Mouse (Mus musculus) thymus, adult 18-20 months (tissue): ENCODE measurements around the gene Gm10972.
"Not testable (repeated sequence)": the region's sequence is repeated elsewhere in the genome, so short reads cannot be mapped to it uniquely, and the experiment has no call there.

ENCODE experiments used
- DNase-seq, 2 experiments: peaks; one replicate each; pipeline ENCODE4 v3.0.0; 2022; ENCODE audit warnings: mixed read lengths in 2 of 2

Gene Gm10972

GRCm38 (mm10) chr3:94642495-94643162 lies at the start of gene Gm10972:
Gene Gm10972 (plus strand): TSS chr3:94643112.
- not testable (repeated sequence) for DNase-seq

- no peak for DNase-seq
Observed at GRCm38 (mm10) chr3:94595871-94596287, 47.0 kb upstream of the Gm10972 start.

GRCm38 (mm10) chr3:94597224-94597779 lies 45.6 kb upstream of the Gm10972 start:
- no peak for DNase-seq

GRCm38 (mm10) chr3:94601959-94602358 lies 41.0 kb upstream of the Gm10972 start:
- DNase-seq = peak in 1 of 2 experiments; percentile 16

- DNase-seq = no peak
Observed at GRCm38 (mm10) chr3:94609621-94610020, 33.3 kb upstream of the Gm10972 start.

GRCm38 (mm10) chr3:94610581-94610980 lies 32.3 kb upstream of the Gm10972 start:
- DNase-seq = no peak

- DNase-seq = no peak
Observed at GRCm38 (mm10) chr3:94611343-94611742, 31.6 kb upstream of the Gm10972 start.

- no peak for DNase-seq
Observed at GRCm38 (mm10) chr3:94611834-94612233, 31.1 kb upstream of the Gm10972 start.

- DNase-seq = no peak
Observed at GRCm38 (mm10) chr3:94612274-94612673, 30.6 kb upstream of the Gm10972 start.

- no peak for DNase-seq
Observed at GRCm38 (mm10) chr3:94613258-94613878, 29.5 kb upstream of the Gm10972 start.

- peak in 1 of 2 experiments; percentile 14 for DNase-seq
Observed at GRCm38 (mm10) chr3:94616717-94617116, 26.2 kb upstream of the Gm10972 start.

- DNase-seq = no peak
Observed at GRCm38 (mm10) chr3:94621740-94622507, 21.0 kb upstream of the Gm10972 start.

- DNase-seq = no peak
Observed at GRCm38 (mm10) chr3:94622550-94622949, 20.4 kb upstream of the Gm10972 start.

- DNase-seq = no peak
Observed at GRCm38 (mm10) chr3:94624281-94624680, 18.6 kb upstream of the Gm10972 start.

GRCm38 (mm10) chr3:94628712-94629111 lies 14.2 kb upstream of the Gm10972 start:
- no peak for DNase-seq

GRCm38 (mm10) chr3:94629876-94630275 lies 13.0 kb upstream of the Gm10972 start:
- no peak for DNase-seq

GRCm38 (mm10) chr3:94648755-94649590 lies 6.1 kb downstream of the Gm10972 start:
- no peak for DNase-seq

GRCm38 (mm10) chr3:94650409-94650808 lies 7.5 kb downstream of the Gm10972 start:
- DNase-seq = no peak

GRCm38 (mm10) chr3:94653967-94654366 lies 11.1 kb downstream of the Gm10972 start:
- DNase-seq = not testable (repeated sequence)

GRCm38 (mm10) chr3:94657852-94658739 lies 15.2 kb downstream of the Gm10972 start:
- DNase-seq = not testable (repeated sequence)

GRCm38 (mm10) chr3:94658740-94659095 lies 15.8 kb downstream of the Gm10972 start, which contains the start of gene Tuft1:
Gene Tuft1 (minus strand): TSS chr3:94658872.
- DNase-seq = peak; percentile 84
